Mouse (Mus musculus) spleen, adult 2 months (tissue): ENCODE measurements around the gene Ces2h.

Experiments used
- CTCF ChIP-seq: fragments of 200-500 bp; IDR thresholded peaks from 2 replicates; pipeline ENCODE4 v1.5.1; 2011; ENCODE audit warnings: mild to moderate bottlenecking, inconsistent platforms; ENCODE audit not compliant: insufficient read depth, insufficient read length, insufficient replicate concordance; ENCODE audit errors: extremely low read depth
- POLR2A ChIP-seq: fragments of 200-500 bp; IDR thresholded peaks from 2 replicates; pipeline ENCODE4 v1.6.1; 2011; ENCODE audit warnings: low read depth, low read length, inconsistent platforms

DNA sequence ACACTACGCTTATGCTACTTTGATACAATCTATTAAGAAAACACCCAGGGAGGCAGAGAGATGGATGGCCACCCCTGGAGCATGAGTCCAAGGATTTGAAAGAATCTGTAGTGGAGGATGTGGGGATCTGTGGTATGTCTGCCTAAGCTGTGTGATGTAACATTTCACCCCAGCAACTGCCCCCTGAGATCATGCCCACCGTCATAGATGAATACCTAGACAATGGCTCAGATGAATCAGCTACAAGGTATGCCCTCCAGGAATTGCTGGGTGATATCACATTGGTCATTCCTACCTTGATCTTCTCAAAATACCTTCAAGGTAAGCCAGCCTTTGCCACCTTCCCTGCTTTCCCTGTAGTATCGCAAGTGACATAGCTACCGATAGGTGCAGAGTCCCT, 55.6 kb downstream of the Ces2h start:
- no peak for TF ChIP-seq CTCF
- no peak for TF ChIP-seq POLR2A
